Mouse (Mus musculus): ENCODE results near the gene Grin2a. TPM values are rescaled to one million over a fixed set of nuclear protein-coding genes. Genes with fewer than 3 reads are reported as not detected.

The Grin2a gene
- polyA plus RNA-seq, 1 experiment: 0.05 TPM

GRCm38 (mm10) chr16:9671222-9671621, 324.1 kb downstream of the Grin2a start:
- no peak for DNase-seq
- Histone ChIP-seq H3K36me3 (ENCODE audit: control insufficient read depth, insufficient read depth, low read length) (no peaks in the 10 kb centered on the region), H3K4me3 (ENCODE audit: control insufficient read depth, insufficient read depth, low read length) (no peak overlapping the region), H3K4me1 (replicated peaks; ENCODE audit: control insufficient read depth, insufficient read depth, low read length) (no peaks in the 10 kb centered on the region), H3K27me3 (ENCODE audit: control insufficient read depth, insufficient read depth, low read length) (no peaks in the 10 kb centered on the region), H3K27ac (ENCODE audit: control insufficient read depth, insufficient read depth, low read length) (no peak overlapping the region)
- 94% methylated on average over 1 of the region's 1 CpGs for WGBS
- TF ChIP-seq POLR2A (IDR thresholded peaks at IDR 0.05; ENCODE audit: control insufficient read depth, extremely low read depth, insufficient read depth, low read length, poor library complexity): no peak
- TF ChIP-seq CTCF (IDR thresholded peaks at IDR 0.05; ENCODE audit: borderline replicate concordance, control insufficient read depth, extremely low read depth, insufficient read depth, low read length, poor library complexity): no peak

- TF ChIP-seq CTCF (IDR thresholded peaks at IDR 0.05; ENCODE audit: borderline replicate concordance, control insufficient read depth, extremely low read depth, insufficient read depth, low read length, poor library complexity): no peak
- no peak for TF ChIP-seq POLR2A (IDR thresholded peaks at IDR 0.05; ENCODE audit: control insufficient read depth, extremely low read depth, insufficient read depth, low read length, poor library complexity)
- H3K27me3 ChIP-seq (ENCODE audit: control insufficient read depth, insufficient read depth, low read length): no peaks in the 10 kb centered on the region
- DNase-seq: no peak
- no peaks in the 10 kb centered on the region for H3K36me3 ChIP-seq (ENCODE audit: control insufficient read depth, insufficient read depth, low read length)
- H3K27ac ChIP-seq (ENCODE audit: control insufficient read depth, insufficient read depth, low read length): no peak overlapping the region
- 58% methylated on average over 6 of the region's 6 CpGs for WGBS
- H3K4me1 ChIP-seq (replicated peaks; ENCODE audit: control insufficient read depth, insufficient read depth, low read length): no peaks in the 10 kb centered on the region
- H3K4me3 ChIP-seq (ENCODE audit: control insufficient read depth, insufficient read depth, low read length): no peak overlapping the region
Observed at GRCm38 (mm10) chr16:9670750-9671161, 324.6 kb downstream of the Grin2a start.

GRCm38 (mm10) chr16:9665896-9666295, 329.5 kb downstream of the Grin2a start:
- TF ChIP-seq POLR2A (IDR thresholded peaks at IDR 0.05; ENCODE audit: control insufficient read depth, extremely low read depth, insufficient read depth, low read length, poor library complexity) (no peak), CTCF (IDR thresholded peaks at IDR 0.05; ENCODE audit: borderline replicate concordance, control insufficient read depth, extremely low read depth, insufficient read depth, low read length, poor library complexity) (no peak)
- Histone ChIP-seq H3K4me1 (replicated peaks; ENCODE audit: control insufficient read depth, insufficient read depth, low read length) (no peaks in the 10 kb centered on the region), H3K36me3 (ENCODE audit: control insufficient read depth, insufficient read depth, low read length) (no peaks in the 10 kb centered on the region), H3K4me3 (ENCODE audit: control insufficient read depth, insufficient read depth, low read length) (no peak overlapping the region), H3K27me3 (ENCODE audit: control insufficient read depth, insufficient read depth, low read length) (no peaks in the 10 kb centered on the region), H3K27ac (ENCODE audit: control insufficient read depth, insufficient read depth, low read length) (no peak overlapping the region)
- 97% methylated on average over 4 of the region's 4 CpGs for WGBS
- no peak for DNase-seq

GRCm38 (mm10) chr16:9664060-9664459, 331.3 kb downstream of the Grin2a start:
- DNase-seq: no peak
- Histone ChIP-seq H3K4me3 (ENCODE audit: control insufficient read depth, insufficient read depth, low read length) (no peak overlapping the region), H3K36me3 (ENCODE audit: control insufficient read depth, insufficient read depth, low read length) (no peaks in the 10 kb centered on the region), H3K27me3 (ENCODE audit: control insufficient read depth, insufficient read depth, low read length) (no peaks in the 10 kb centered on the region), H3K27ac (ENCODE audit: control insufficient read depth, insufficient read depth, low read length) (no peak overlapping the region), H3K4me1 (replicated peaks; ENCODE audit: control insufficient read depth, insufficient read depth, low read length) (no peaks in the 10 kb centered on the region)
- WGBS: 80% methylated on average over 3 of the region's 3 CpGs
- TF ChIP-seq POLR2A (IDR thresholded peaks at IDR 0.05; ENCODE audit: control insufficient read depth, extremely low read depth, insufficient read depth, low read length, poor library complexity): no peak
- no peak for TF ChIP-seq CTCF (IDR thresholded peaks at IDR 0.05; ENCODE audit: borderline replicate concordance, control insufficient read depth, extremely low read depth, insufficient read depth, low read length, poor library complexity)

- Histone ChIP-seq H3K27ac (ENCODE audit: control insufficient read depth, insufficient read depth, low read length) (no peak overlapping the region), H3K4me3 (ENCODE audit: control insufficient read depth, insufficient read depth, low read length) (no peak overlapping the region), H3K36me3 (ENCODE audit: control insufficient read depth, insufficient read depth, low read length) (no peaks in the 10 kb centered on the region), H3K4me1 (replicated peaks; ENCODE audit: control insufficient read depth, insufficient read depth, low read length) (no peaks in the 10 kb centered on the region), H3K27me3 (ENCODE audit: control insufficient read depth, insufficient read depth, low read length) (no peaks in the 10 kb centered on the region)
- TF ChIP-seq CTCF (IDR thresholded peaks at IDR 0.05; ENCODE audit: borderline replicate concordance, control insufficient read depth, extremely low read depth, insufficient read depth, low read length, poor library complexity) (no peak), POLR2A (IDR thresholded peaks at IDR 0.05; ENCODE audit: control insufficient read depth, extremely low read depth, insufficient read depth, low read length, poor library complexity) (no peak)
- WGBS: 92% methylated on average over 2 of the region's 2 CpGs
- DNase-seq: no peak
Observed at GRCm38 (mm10) chr16:9663508-9663907, 331.9 kb downstream of the Grin2a start.

GRCm38 (mm10) chr16:9625652-9626444, 369.5 kb downstream of the Grin2a start:
- no peak overlapping the region for H3K4me3 ChIP-seq (ENCODE audit: control insufficient read depth, insufficient read depth, low read length)
- H3K27ac ChIP-seq (ENCODE audit: control insufficient read depth, insufficient read depth, low read length): no peak overlapping the region
- DNase-seq: no peak
- H3K4me1 ChIP-seq (replicated peaks; ENCODE audit: control insufficient read depth, insufficient read depth, low read length): no peaks in the 10 kb centered on the region
- WGBS: 92% methylated on average over 10 of the region's 10 CpGs
- TF ChIP-seq POLR2A (IDR thresholded peaks at IDR 0.05; ENCODE audit: control insufficient read depth, extremely low read depth, insufficient read depth, low read length, poor library complexity) (no peak), CTCF (IDR thresholded peaks at IDR 0.05; ENCODE audit: borderline replicate concordance, control insufficient read depth, extremely low read depth, insufficient read depth, low read length, poor library complexity) (no peak)
- no peaks in the 10 kb centered on the region for H3K27me3 ChIP-seq (ENCODE audit: control insufficient read depth, insufficient read depth, low read length)
- no peaks in the 10 kb centered on the region for H3K36me3 ChIP-seq (ENCODE audit: control insufficient read depth, insufficient read depth, low read length)
